Mouse (Mus musculus) T-cell, adult 2 months (primary cell): ENCODE data around the gene Socs5.
"Not testable (repeated sequence)": the region's sequence is repeated elsewhere in the genome, so short reads cannot be mapped to it uniquely, and the experiment has no call there.

Experiments
- DNase-seq: peaks from one replicate; pipeline ENCODE4 v3.0.0; 2022; ENCODE audit warnings: low spot score

Socs5 gene

GRCm38 (mm10) chr17:87107623-87108221 is at the start of gene Socs5:
TSS of gene Socs5 (plus strand) at chr17:87107679.
- peak; percentile 39 for DNase-seq

GRCm38 (mm10) chr17:87062639-87063038 is 44.8 kb upstream of the Socs5 start:
- no peak for DNase-seq

GRCm38 (mm10) chr17:87063461-87063860 is 44.0 kb upstream of the Socs5 start:
- DNase-seq: no peak

- DNase-seq: no peak
Observed at GRCm38 (mm10) chr17:87063969-87064368, 43.5 kb upstream of the Socs5 start.

GRCm38 (mm10) chr17:87068997-87069396 is 38.5 kb upstream of the Socs5 start:
- DNase-seq: no peak

- not testable (repeated sequence) for DNase-seq
Observed at GRCm38 (mm10) chr17:87072183-87072582, 35.3 kb upstream of the Socs5 start.

GRCm38 (mm10) chr17:87072766-87073440 is 34.6 kb upstream of the Socs5 start:
- DNase-seq: no peak

- DNase-seq: no peak
Observed at GRCm38 (mm10) chr17:87073470-87073869, 34.0 kb upstream of the Socs5 start.

- DNase-seq: not testable (repeated sequence)
Observed at GRCm38 (mm10) chr17:87078217-87078616, 29.3 kb upstream of the Socs5 start.

- no peak for DNase-seq
Observed at GRCm38 (mm10) chr17:87080724-87081123, 26.8 kb upstream of the Socs5 start.

- no peak for DNase-seq
Observed at GRCm38 (mm10) chr17:87082547-87082946, 24.9 kb upstream of the Socs5 start.

- DNase-seq: no peak
Observed at GRCm38 (mm10) chr17:87083671-87084070, 23.8 kb upstream of the Socs5 start.

- no peak for DNase-seq
Observed at GRCm38 (mm10) chr17:87085726-87086125, 21.8 kb upstream of the Socs5 start.

- DNase-seq: no peak
Observed at GRCm38 (mm10) chr17:87089296-87089695, 18.2 kb upstream of the Socs5 start.

GRCm38 (mm10) chr17:87093061-87093460 is 14.4 kb upstream of the Socs5 start:
- no peak for DNase-seq

- no peak for DNase-seq
Observed at GRCm38 (mm10) chr17:87096951-87097350, 10.5 kb upstream of the Socs5 start.

- no peak for DNase-seq
Observed at GRCm38 (mm10) chr17:87097576-87097975, 9.9 kb upstream of the Socs5 start.

- no peak for DNase-seq
Observed at GRCm38 (mm10) chr17:87100947-87101346, 6.5 kb upstream of the Socs5 start.

- no peak for DNase-seq
Observed at GRCm38 (mm10) chr17:87102636-87103035, 4.8 kb upstream of the Socs5 start.

GRCm38 (mm10) chr17:87103060-87103459 is 4.4 kb upstream of the Socs5 start:
- no peak for DNase-seq

- no peak for DNase-seq
Observed at GRCm38 (mm10) chr17:87104276-87104675, 3.2 kb upstream of the Socs5 start.

- DNase-seq: no peak
Observed at GRCm38 (mm10) chr17:87105941-87106340, 1.5 kb upstream of the Socs5 start.

GRCm38 (mm10) chr17:87106691-87107523 is 572 bp upstream of the Socs5 start:
- DNase-seq: peak; percentile 87
